Mouse (Mus musculus): ENCODE measurements around the gene Abca9.

Gene Abca9

GRCm38 (mm10) chr11:110167459-110168251 is at the start of gene Abca9:
TSS of gene Abca9 (minus strand) at chr11:110168196.
- DNase-seq (ENCODE audit: low spot score) = no peak

- no peak for DNase-seq (ENCODE audit: low spot score)
These were observed 49.1 kb upstream of the Abca9 start for GRCm38 (mm10) chr11:110217118-110217517.

GRCm38 (mm10) chr11:110203930-110204329 is 35.9 kb upstream of the Abca9 start:
- DNase-seq (ENCODE audit: low spot score) = no peak

- DNase-seq (ENCODE audit: low spot score) = no peak
These were observed 30.9 kb upstream of the Abca9 start for GRCm38 (mm10) chr11:110198882-110199281.

GRCm38 (mm10) chr11:110196561-110197306 is 28.7 kb upstream of the Abca9 start:
- DNase-seq (ENCODE audit: low spot score) = no peak

- no peak for DNase-seq (ENCODE audit: low spot score)
These were observed 27.3 kb upstream of the Abca9 start for GRCm38 (mm10) chr11:110195310-110195709.

- peak; percentile 10 for DNase-seq (ENCODE audit: low spot score)
These were observed 3.2 kb upstream of the Abca9 start for GRCm38 (mm10) chr11:110171212-110171611.

GRCm38 (mm10) chr11:110165822-110166221 is 2.2 kb downstream of the Abca9 start:
- no peak for DNase-seq (ENCODE audit: low spot score)

GRCm38 (mm10) chr11:110165409-110165808 is 2.6 kb downstream of the Abca9 start:
- DNase-seq (ENCODE audit: low spot score) = no peak

- DNase-seq (ENCODE audit: low spot score) = no peak
These were observed 10.9 kb downstream of the Abca9 start for GRCm38 (mm10) chr11:110157059-110157458.

GRCm38 (mm10) chr11:110155985-110156384 is 12.0 kb downstream of the Abca9 start:
- DNase-seq (ENCODE audit: low spot score) = no peak

GRCm38 (mm10) chr11:110147640-110148039 is 20.4 kb downstream of the Abca9 start:
- no peak for DNase-seq (ENCODE audit: low spot score)

GRCm38 (mm10) chr11:110145421-110145820 is 22.6 kb downstream of the Abca9 start:
- DNase-seq (ENCODE audit: low spot score) = no peak

GRCm38 (mm10) chr11:110130760-110131159 is 37.2 kb downstream of the Abca9 start:
- no peak for DNase-seq (ENCODE audit: low spot score)

- DNase-seq (ENCODE audit: low spot score) = no peak
These were observed 56.9 kb downstream of the Abca9 start for GRCm38 (mm10) chr11:110111137-110111536.

GRCm38 (mm10) chr11:110101437-110101836 is 66.6 kb downstream of the Abca9 start:
- no peak for DNase-seq (ENCODE audit: low spot score)

- no peak for DNase-seq (ENCODE audit: low spot score)
These were observed 69.1 kb downstream of the Abca9 start for GRCm38 (mm10) chr11:110098901-110099300.

GRCm38 (mm10) chr11:110097465-110097864 is 70.5 kb downstream of the Abca9 start:
- no peak for DNase-seq (ENCODE audit: low spot score)

- no peak for DNase-seq (ENCODE audit: low spot score)
These were observed 72.1 kb downstream of the Abca9 start, which contains the start of gene Abca8a for GRCm38 (mm10) chr11:110095858-110096257. TSS of gene Abca8a (minus strand) at chr11:110095978.

GRCm38 (mm10) chr11:110094846-110095380 is 73.1 kb downstream of the Abca9 start:
- no peak for DNase-seq (ENCODE audit: low spot score)

GRCm38 (mm10) chr11:110094236-110094635 is 73.8 kb downstream of the Abca9 start:
- DNase-seq (ENCODE audit: low spot score) = no peak

GRCm38 (mm10) chr11:110091328-110091727 is 76.7 kb downstream of the Abca9 start:
- no peak for DNase-seq (ENCODE audit: low spot score)

GRCm38 (mm10) chr11:110072158-110072557 is 95.8 kb downstream of the Abca9 start:
- no peak for DNase-seq (ENCODE audit: low spot score)
